8 mouse cellular contexts compared by ENCODE assay signal in genomic region chr10:80899591-80900317, GRCm38 (mm10). TPM values are rescaled to one million over a fixed set of nuclear protein-coding genes. Genes with fewer than 3 reads are reported as not detected.
DNase-seq lines count a peak whose midpoint lies in the region; ATAC-seq and TF ChIP-seq lines count a peak whose summit lies in the region.

No protein-coding gene starts in this region.

- H3K36me3 ChIP-seq in kidney, embryonic 14.5 days (ENCODE audit: control insufficient read depth, insufficient read depth, low read length): peaks cover 42% of the 10 kb centered on the region
- peaks cover 43% of the 10 kb centered on the region for H3K36me3 ChIP-seq in hindbrain, embryonic 13.5 days
- H3K36me3 ChIP-seq in midbrain, embryonic 16.5 days (ENCODE audit: control insufficient read depth, insufficient read depth, low read length): peaks cover 26% of the 10 kb centered on the region

- ATAC-seq in kidney, embryonic 14.5 days (ENCODE audit: low FRiP score, low TSS enrichment): no peak; the same call in 1 of the 2 replicates
- ATAC-seq in hindbrain, embryonic 13.5 days (ENCODE audit: low FRiP score): 0 out of 2 replicates have a peak, but pooled peaks have one; percentile 1
- no peak for ATAC-seq in midbrain, embryonic 16.5 days

- H3K4me1 ChIP-seq in kidney, embryonic 14.5 days (ENCODE audit: control insufficient read depth, insufficient read depth, low read length): peaks cover 9% of the 10 kb centered on the region
- H3K4me1 ChIP-seq in cortical plate, adult 2 months (ENCODE audit: control insufficient read depth, insufficient read depth, low read length): peaks cover 6% of the 10 kb centered on the region
- H3K4me1 ChIP-seq in hindbrain, embryonic 13.5 days (replicated peaks): peaks cover 30% of the 10 kb centered on the region
- peaks cover 10% of the 10 kb centered on the region for H3K4me1 ChIP-seq in midbrain, embryonic 16.5 days (ENCODE audit: control insufficient read depth, insufficient read depth, low read length)

- TF ChIP-seq CTCF in cortical plate, adult 2 months (IDR thresholded peaks at IDR 0.05; ENCODE audit: extremely low read depth, insufficient read depth, low read length): no peak

- H3K4me3 ChIP-seq in kidney, embryonic 14.5 days (ENCODE audit: low read length): peak overlapping the region; percentile 83
- H3K4me3 ChIP-seq in cortical plate, adult 2 months (ENCODE audit: insufficient read depth, low read length): peak overlapping the region; percentile 71
- peak overlapping the region; percentile 78 for H3K4me3 ChIP-seq in hindbrain, embryonic 13.5 days
- H3K4me3 ChIP-seq in midbrain, embryonic 16.5 days (ENCODE audit: low read depth, low read length): peak overlapping the region; percentile 81

- intact Hi-C loops in gastrocnemius, postnatal 14 days (cut with DNase I; ENCODE audit: low total_unique reads): no loop called here

- WGBS in kidney, embryonic 14.5 days: 10% methylated on average over 25 of the region's 25 CpGs
- 16% methylated on average over 25 of the region's 25 CpGs for WGBS in hindbrain, embryonic 13.5 days
- 16% methylated on average over 25 of the region's 25 CpGs for WGBS in midbrain, embryonic 16.5 days

- no peak for DNase-seq in kidney, postnatal 14 days
- no peak for DNase-seq in adrenal gland, adult 8-10 months
- DNase-seq in gastrocnemius, postnatal 14 days: no peak
- DNase-seq in testis, postnatal 10 days (ENCODE audit: low spot score): no peak

- TF ChIP-seq POLR2A in cortical plate, adult 2 months (IDR thresholded peaks at IDR 0.05; ENCODE audit: extremely low read depth, insufficient read depth, low read length): no peak

- H3K9me3 ChIP-seq in kidney, embryonic 14.5 days (ENCODE audit: control insufficient read depth, low read length): no peaks in the 10 kb centered on the region
- no peaks in the 10 kb centered on the region for H3K9me3 ChIP-seq in hindbrain, embryonic 13.5 days
- H3K9me3 ChIP-seq in midbrain, embryonic 16.5 days (replicated peaks; ENCODE audit: control insufficient read depth, low read length, poor library complexity, severe bottlenecking): no peaks in the 10 kb centered on the region

- no peaks in the 10 kb centered on the region for H3K27me3 ChIP-seq in kidney, embryonic 14.5 days (ENCODE audit: control insufficient read depth, insufficient read depth, low read length)
- no peaks in the 10 kb centered on the region for H3K27me3 ChIP-seq in hindbrain, embryonic 13.5 days
- H3K27me3 ChIP-seq in midbrain, embryonic 16.5 days (ENCODE audit: control insufficient read depth, insufficient read depth, low read depth, low read length): no peaks in the 10 kb centered on the region

- peak overlapping the region; percentile 79 for H3K9ac ChIP-seq in kidney, embryonic 14.5 days (ENCODE audit: low read depth, low read length)
- H3K9ac ChIP-seq in hindbrain, embryonic 13.5 days: peak overlapping the region; percentile 88
- H3K9ac ChIP-seq in midbrain, embryonic 16.5 days (ENCODE audit: low read depth, low read length): peak overlapping the region; percentile 77

- peak overlapping the region; percentile 75 for H3K4me2 ChIP-seq in kidney, embryonic 14.5 days (replicated peaks; ENCODE audit: low read depth, low read length)
- peak overlapping the region; percentile 98 for H3K4me2 ChIP-seq in hindbrain, embryonic 13.5 days
- peak overlapping the region; percentile 96 for H3K4me2 ChIP-seq in midbrain, embryonic 16.5 days (ENCODE audit: low read length)

- H3K27ac ChIP-seq in kidney, embryonic 14.5 days (ENCODE audit: low read depth, low read length): no peak overlapping the region
- H3K27ac ChIP-seq in cortical plate, adult 2 months (ENCODE audit: insufficient read depth, low read length): no peak overlapping the region
- H3K27ac ChIP-seq in hindbrain, embryonic 13.5 days: peak overlapping the region; percentile 93
- peak overlapping the region; percentile 92 for H3K27ac ChIP-seq in midbrain, embryonic 16.5 days (ENCODE audit: low read length)

RNA-seq across cellular contexts. Expression of gene Timm13, which starts 1.0 kb away (rescaled TPM):
- 391 and 501 TPM in 2 replicates for polyA plus RNA-seq in kidney, embryonic 14.5 days (2014; fragmentation: Nextera tagmentation; extraction: Ambion mirVana)
- 207 and 219 TPM in 2 replicates for polyA plus RNA-seq in cortical plate, adult 2 months (2012; rRNA removed)
- polyA plus RNA-seq in hindbrain, embryonic 13.5 days (2015; fragmentation: Nextera tagmentation; extraction: Ambion mirVana): 333 and 336 TPM in 2 replicates
- polyA plus RNA-seq in midbrain, embryonic 16.5 days (2015; fragmentation: Nextera tagmentation; extraction: Ambion mirVana): 297 and 316 TPM in 2 replicates
- total RNA-seq in adrenal gland, adult 8-10 months (2022): 100 to 1,000 TPM; 154 to 235 (median 185) TPM
- total RNA-seq in gastrocnemius, postnatal 14 days (2021): 100 to 1,000 TPM; 114 to 125 TPM

RNA-seq across cellular contexts. Expression of gene Lmnb2, which starts 18.3 kb away (rescaled TPM):
- 16.0 and 17.1 TPM in 2 replicates for polyA plus RNA-seq in kidney, embryonic 14.5 days (2014; fragmentation: Nextera tagmentation; extraction: Ambion mirVana)
- 23.6 and 24.5 TPM in 2 replicates for polyA plus RNA-seq in cortical plate, adult 2 months (2012; rRNA removed)
- 41.5 and 43.9 TPM in 2 replicates for polyA plus RNA-seq in hindbrain, embryonic 13.5 days (2015; fragmentation: Nextera tagmentation; extraction: Ambion mirVana)
- polyA plus RNA-seq in midbrain, embryonic 16.5 days (2015; fragmentation: Nextera tagmentation; extraction: Ambion mirVana): 40.4 and 45.5 TPM in 2 replicates
- 10 to 100 TPM; 10.0 to 17.2 (median 15.2) TPM for total RNA-seq in adrenal gland, adult 8-10 months (2022)
- 10 to 100 TPM in 1 of 2 experiments, 1 to 10 TPM in 1; 9.4 to 14.3 TPM for total RNA-seq in gastrocnemius, postnatal 14 days (2021)

RNA-seq across cellular contexts. Expression of gene Tmprss9, which starts 28.1 kb away (rescaled TPM):
- polyA plus RNA-seq in kidney, embryonic 14.5 days (2014; fragmentation: Nextera tagmentation; extraction: Ambion mirVana): 0.08 and 0.10 TPM in 2 replicates
- polyA plus RNA-seq in cortical plate, adult 2 months (2012; rRNA removed): 0.21 and 0.40 TPM in 2 replicates
- 0.13 and 0.17 TPM in 2 replicates for polyA plus RNA-seq in hindbrain, embryonic 13.5 days (2015; fragmentation: Nextera tagmentation; extraction: Ambion mirVana)
- 0.10 and 0.16 TPM in 2 replicates for polyA plus RNA-seq in midbrain, embryonic 16.5 days (2015; fragmentation: Nextera tagmentation; extraction: Ambion mirVana)
- under 1 TPM in 1 of 4 experiments, not detected in 3; 0.18 TPM for total RNA-seq in adrenal gland, adult 8-10 months (2022)
- under 1 TPM in 1 of 2 experiments, not detected in 1; 0.06 TPM for total RNA-seq in gastrocnemius, postnatal 14 days (2021)

RNA-seq across cellular contexts. Expression of gene Gadd45b, which starts 30.1 kb away (rescaled TPM):
- polyA plus RNA-seq in kidney, embryonic 14.5 days (2014; fragmentation: Nextera tagmentation; extraction: Ambion mirVana): 16.1 and 16.3 TPM in 2 replicates
- polyA plus RNA-seq in cortical plate, adult 2 months (2012; rRNA removed): 23.9 and 25.6 TPM in 2 replicates
- polyA plus RNA-seq in hindbrain, embryonic 13.5 days (2015; fragmentation: Nextera tagmentation; extraction: Ambion mirVana): 8.0 and 8.1 TPM in 2 replicates
- polyA plus RNA-seq in midbrain, embryonic 16.5 days (2015; fragmentation: Nextera tagmentation; extraction: Ambion mirVana): 6.4 and 7.1 TPM in 2 replicates
- total RNA-seq in adrenal gland, adult 8-10 months (2022): 100 to 1,000 TPM in 1 of 4 experiments, 10 to 100 TPM in 3; 17.5 to 112 (median 73.6) TPM
- total RNA-seq in gastrocnemius, postnatal 14 days (2021): 10 to 100 TPM; 21.5 to 28.7 TPM

RNA-seq across cellular contexts. Expression of gene Sppl2b, which starts 44.7 kb away (rescaled TPM):
- 27.2 and 35.1 TPM in 2 replicates for polyA plus RNA-seq in kidney, embryonic 14.5 days (2014; fragmentation: Nextera tagmentation; extraction: Ambion mirVana)
- 94.2 and 96.5 TPM in 2 replicates for polyA plus RNA-seq in cortical plate, adult 2 months (2012; rRNA removed)
- polyA plus RNA-seq in hindbrain, embryonic 13.5 days (2015; fragmentation: Nextera tagmentation; extraction: Ambion mirVana): 63.6 and 68.8 TPM in 2 replicates
- 82.4 and 84.1 TPM in 2 replicates for polyA plus RNA-seq in midbrain, embryonic 16.5 days (2015; fragmentation: Nextera tagmentation; extraction: Ambion mirVana)
- total RNA-seq in adrenal gland, adult 8-10 months (2022): 10 to 100 TPM; 28.1 to 45.3 (median 36.1) TPM
- total RNA-seq in gastrocnemius, postnatal 14 days (2021): 10 to 100 TPM; 24.0 to 28.1 TPM

Comparison
In these comparisons a context has a peak if more than half of its experiments do, and no peak if none do; other contexts are left out.
1. H3K27ac ChIP-seq: peak in hindbrain, embryonic 13.5 days (single experiment) and midbrain, embryonic 16.5 days (single experiment); none in kidney, embryonic 14.5 days (single experiment) and cortical plate, adult 2 months (single experiment).
2. Peak in every context shown above with its lines, with median percentiles within 50 percentile points of each other: H3K4me2 ChIP-seq, H3K4me3 ChIP-seq and H3K9ac ChIP-seq.